Mouse (Mus musculus) heart, postnatal 4 days (tissue): ENCODE data around the gene Rdh16f2. TPM values are rescaled to one million over a fixed set of nuclear protein-coding genes. Genes with fewer than 3 reads are reported as not detected.
"Not testable (repeated sequence)": the region's sequence is repeated elsewhere in the genome, so short reads cannot be mapped to it uniquely, and the experiment has no call there.

ENCODE experiments used
- DNase-seq: peaks from one replicate; pipeline ENCODE4 v3.0.0; 2021
- total RNA-seq, 2 experiments: library from RNA; stranded (reverse); gene quantifications; 2 replicates each; pipeline ENCODE4 v1.2.3; 2021

Gene Rdh16f2
- total RNA-seq, 2 experiments from 2014 or later, result not detected

- DNase-seq, result no peak
Measured at GRCm38 (mm10) chr10:127891481-127891880, 25.2 kb downstream of the Rdh16f2 start.

- DNase-seq, result not testable (repeated sequence)
Measured at GRCm38 (mm10) chr10:127893163-127894022, 27.1 kb downstream of the Rdh16f2 start.

- DNase-seq, result no peak
Measured at GRCm38 (mm10) chr10:127896705-127897104, 30.4 kb downstream of the Rdh16f2 start.

GRCm38 (mm10) chr10:127897506-127897905 is 31.2 kb downstream of the Rdh16f2 start:
- DNase-seq, result no peak

GRCm38 (mm10) chr10:127898218-127898617 is 31.9 kb downstream of the Rdh16f2 start, which contains the start of gene Sdr9c7:
Sdr9c7 (plus strand) TSS chr10:127898518.
- DNase-seq, result no peak

GRCm38 (mm10) chr10:127899783-127900182 is 33.5 kb downstream of the Rdh16f2 start:
- no peak for DNase-seq

GRCm38 (mm10) chr10:127901751-127902150 is 35.5 kb downstream of the Rdh16f2 start:
- DNase-seq, result no peak

- DNase-seq, result no peak
Measured at GRCm38 (mm10) chr10:127903116-127903515, 36.8 kb downstream of the Rdh16f2 start.

- peak; percentile 19 for DNase-seq
Measured at GRCm38 (mm10) chr10:127904718-127905446, 38.6 kb downstream of the Rdh16f2 start.

GRCm38 (mm10) chr10:127906138-127906537 is 39.9 kb downstream of the Rdh16f2 start:
- DNase-seq, result no peak

GRCm38 (mm10) chr10:127907386-127907951 is 41.2 kb downstream of the Rdh16f2 start:
- no peak for DNase-seq

- DNase-seq, result no peak
Measured at GRCm38 (mm10) chr10:127915578-127915977, 49.3 kb downstream of the Rdh16f2 start.

GRCm38 (mm10) chr10:127917183-127917582 is 50.9 kb downstream of the Rdh16f2 start:
- DNase-seq, result not testable (repeated sequence)

GRCm38 (mm10) chr10:127917651-127918050 is 51.4 kb downstream of the Rdh16f2 start:
- no peak for DNase-seq

GRCm38 (mm10) chr10:127922241-127922640 is 56.0 kb downstream of the Rdh16f2 start:
- no peak for DNase-seq

GRCm38 (mm10) chr10:127923024-127923423 is 56.8 kb downstream of the Rdh16f2 start:
- no peak for DNase-seq

GRCm38 (mm10) chr10:127924597-127925378 is 58.5 kb downstream of the Rdh16f2 start:
- DNase-seq, result no peak

Other genes starting within 250 kb of the Rdh16f2 start
- 10 to 100 TPM; 68.8 to 73.0 TPM for gene Lrp1, start 245.3 kb upstream of the Rdh16f2 start, total RNA-seq
- 10 to 100 TPM; 41.7 to 42.1 TPM for gene Stat6, start 223.5 kb upstream of the Rdh16f2 start, total RNA-seq
- gene Nemp1, start 199.6 kb upstream of the Rdh16f2 start, total RNA-seq, result 1 to 10 TPM; 8.9 TPM
- 10 to 100 TPM; 13.5 to 14.9 TPM for gene Nab2, start 197.9 kb upstream of the Rdh16f2 start, total RNA-seq
- under 1 TPM; 0.10 to 0.36 TPM for gene Myo1a, start 161.3 kb upstream of the Rdh16f2 start, total RNA-seq
- not detected for gene Tac2, start 142.0 kb upstream of the Rdh16f2 start, total RNA-seq
- gene Zbtb39, start 126.9 kb upstream of the Rdh16f2 start, total RNA-seq, result 1 to 10 TPM; 9.6 to 9.8 TPM
- gene Gpr182, start 114.7 kb upstream of the Rdh16f2 start, total RNA-seq, result 1 to 10 TPM; 5.6 to 6.8 TPM
- under 1 TPM; 0.14 TPM for gene Rdh1, start 106.8 kb upstream of the Rdh16f2 start, total RNA-seq
- under 1 TPM in 1 of 2 experiments, not detected in 1; 0.14 TPM for gene Rdh16f1, start 106.7 kb upstream of the Rdh16f2 start, total RNA-seq
- under 1 TPM in 1 of 2 experiments, not detected in 1; 0.19 TPM for gene Rdh9, start 90.1 kb upstream of the Rdh16f2 start, total RNA-seq
- not detected for gene Rdh16, start 65.3 kb upstream of the Rdh16f2 start, total RNA-seq
- gene Rdh19, start 16.5 kb upstream of the Rdh16f2 start, total RNA-seq, result not detected
- not detected for gene Rdh7, start 22.3 kb downstream of the Rdh16f2 start, total RNA-seq
- gene Sdr9c7, start 32.0 kb downstream of the Rdh16f2 start, total RNA-seq, result not detected
- not detected for gene Hsd17b6, start 141.1 kb downstream of the Rdh16f2 start, total RNA-seq
- gene Prim1, start 148.7 kb downstream of the Rdh16f2 start, total RNA-seq, result 10 to 100 TPM; 30.0 to 31.1 TPM
- gene Naca, start 169.1 kb downstream of the Rdh16f2 start, total RNA-seq, result 100 to 1,000 TPM; 738 to 766 TPM
- 100 to 1,000 TPM; 125 to 132 TPM for gene Ptges3, start 192.5 kb downstream of the Rdh16f2 start, total RNA-seq
- gene Atp5b, start 216.8 kb downstream of the Rdh16f2 start, total RNA-seq, result 1,000 to 10,000 TPM; 6,416 to 6,613 TPM
- 10 to 100 TPM; 28.0 to 30.0 TPM for gene Baz2a, start 225.1 kb downstream of the Rdh16f2 start, total RNA-seq